Comparison of ENCODE assay signal across 10 mouse cellular contexts in the genomic region with DNA sequence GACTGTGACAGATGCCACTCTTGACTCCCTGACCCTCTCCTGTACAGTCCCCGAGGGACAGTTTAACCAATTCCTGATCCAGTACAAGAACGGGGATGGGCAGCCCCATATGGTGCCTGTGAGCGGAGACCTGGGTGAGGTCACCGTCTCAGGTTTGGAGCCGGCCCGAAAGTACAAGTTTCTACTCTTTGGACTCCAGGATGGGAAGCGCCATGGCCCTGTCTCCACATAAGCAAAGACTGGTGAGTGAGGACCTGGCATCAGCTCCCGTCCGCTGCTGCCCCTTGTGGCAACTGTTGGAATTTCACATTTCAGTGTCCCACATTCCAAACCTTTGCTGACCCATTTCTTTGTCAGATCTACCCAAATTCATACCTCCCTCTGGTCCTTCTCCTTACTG. TPM values are rescaled to one million over a fixed set of nuclear protein-coding genes. Genes with fewer than 3 reads are reported as not detected.
DNase-seq lines count a peak whose midpoint lies in the region; ATAC-seq lines count a peak whose summit lies in the region.
"Had no signal": no experiment of that assay in that cellular context is flagged by ENCODE, and none has a peak within 500 bp of the region (broad histone marks: within the 10 kb centered on the region; RNA-seq: fewer than 3 reads in every experiment).

No protein-coding gene starts in this region.

- ATAC-seq in intestine, embryonic 14.5 days (replicated peaks; ENCODE audit: low FRiP score, low TSS enrichment, low read depth), result no peak
- no peak for ATAC-seq in intestine, embryonic 16.5 days
- no peak for ATAC-seq in forebrain, embryonic 12.5 days (ENCODE audit: low FRiP score)

- no peaks in the 10 kb centered on the region for H3K36me3 ChIP-seq in intestine, embryonic 14.5 days (ENCODE audit: control insufficient read depth, insufficient read depth, low read length)
- no peaks in the 10 kb centered on the region for H3K36me3 ChIP-seq in intestine, embryonic 16.5 days (ENCODE audit: control insufficient read depth, insufficient read depth, low read length)
- H3K36me3 ChIP-seq in forebrain, embryonic 12.5 days (replicated peaks), result no peaks in the 10 kb centered on the region
- H3K36me3 ChIP-seq: embryonic facial prominence, embryonic 12.5 days; neural tube, embryonic 12.5 days had no signal

- no peak overlapping the region for H3K27ac ChIP-seq in intestine, embryonic 14.5 days (ENCODE audit: low read depth)
- H3K27ac ChIP-seq in intestine, embryonic 16.5 days (ENCODE audit: low read length), result no peak overlapping the region
- no peak overlapping the region for H3K27ac ChIP-seq in forebrain, embryonic 12.5 days
- H3K27ac ChIP-seq: embryonic facial prominence, embryonic 12.5 days; neural tube, embryonic 12.5 days had no signal

- H3K9me3 ChIP-seq in intestine, embryonic 14.5 days (ENCODE audit: control insufficient read depth, low read length), result no peaks in the 10 kb centered on the region
- H3K9me3 ChIP-seq in intestine, embryonic 16.5 days (ENCODE audit: control insufficient read depth, low read length), result no peaks in the 10 kb centered on the region
- H3K9me3 ChIP-seq in forebrain, embryonic 12.5 days, result peaks cover 3% of the 10 kb centered on the region; the same call in 1 of the 2 replicates
- H3K9me3 ChIP-seq: embryonic facial prominence, embryonic 12.5 days; neural tube, embryonic 12.5 days had no signal

- no peak overlapping the region for H3K4me3 ChIP-seq in intestine, embryonic 14.5 days (ENCODE audit: low read depth, low read length)
- H3K4me3 ChIP-seq in intestine, embryonic 16.5 days (ENCODE audit: low read length), result no peak overlapping the region
- H3K4me3 ChIP-seq in forebrain, embryonic 12.5 days (replicated peaks), result no peak overlapping the region
- H3K4me3 ChIP-seq: embryonic facial prominence, embryonic 12.5 days; neural tube, embryonic 12.5 days had no signal

- H3K9ac ChIP-seq in intestine, embryonic 14.5 days (ENCODE audit: low read length), result no peak overlapping the region
- H3K9ac ChIP-seq in intestine, embryonic 16.5 days (ENCODE audit: low read depth, low read length), result no peak overlapping the region
- no peak overlapping the region for H3K9ac ChIP-seq in forebrain, embryonic 12.5 days
- H3K9ac ChIP-seq: embryonic facial prominence, embryonic 12.5 days; neural tube, embryonic 12.5 days had no signal

- no peaks in the 10 kb centered on the region for H3K4me1 ChIP-seq in intestine, embryonic 14.5 days (replicated peaks; ENCODE audit: control insufficient read depth, insufficient read depth, low read length)
- H3K4me1 ChIP-seq in intestine, embryonic 16.5 days (ENCODE audit: control insufficient read depth, insufficient read depth, low read length), result no peaks in the 10 kb centered on the region
- H3K4me1 ChIP-seq in forebrain, embryonic 12.5 days, result no peaks in the 10 kb centered on the region
- H3K4me1 ChIP-seq: embryonic facial prominence, embryonic 12.5 days; neural tube, embryonic 12.5 days had no signal

- H3K4me2 ChIP-seq in intestine, embryonic 14.5 days (ENCODE audit: low read length), result no peak overlapping the region
- no peak overlapping the region for H3K4me2 ChIP-seq in intestine, embryonic 16.5 days (ENCODE audit: low read depth, low read length)
- no peak overlapping the region for H3K4me2 ChIP-seq in forebrain, embryonic 12.5 days
- H3K4me2 ChIP-seq: embryonic facial prominence, embryonic 12.5 days; neural tube, embryonic 12.5 days had no signal

- H3K27me3 ChIP-seq in intestine, embryonic 14.5 days (replicated peaks; ENCODE audit: control insufficient read depth, insufficient read depth, low read length), result no peaks in the 10 kb centered on the region
- H3K27me3 ChIP-seq in intestine, embryonic 16.5 days (replicated peaks; ENCODE audit: control insufficient read depth, insufficient read depth, low read length), result no peaks in the 10 kb centered on the region
- H3K27me3 ChIP-seq in forebrain, embryonic 12.5 days, result no peaks in the 10 kb centered on the region
- H3K27me3 ChIP-seq: embryonic facial prominence, embryonic 12.5 days; neural tube, embryonic 12.5 days had no signal

- DNase-seq in intestine, embryonic 14.5 days (ENCODE audit: low spot score), result peak; percentile 55
- DNase-seq in 3T3-L1 (ENCODE audit: low read depth, low spot score) (peak; percentile 48), NIH3T3 (ENCODE audit: low read depth) (peak; percentile 59)
- peak; percentile 78 to 83 for DNase-seq in cerebellum, postnatal 10 days
- peak; percentile 49 for DNase-seq in induced T-regulatory cell, adult 2 months (ENCODE audit: low read depth)
- DNase-seq in mesoderm, embryonic 11.5 days (ENCODE audit: low read depth, low spot score), result peak; percentile 19

- WGBS in intestine, embryonic 14.5 days, result 65% methylated on average over 9 of the region's 9 CpGs
- 65% methylated on average over 9 of the region's 9 CpGs for WGBS in intestine, embryonic 16.5 days
- 65% methylated on average over 9 of the region's 9 CpGs for WGBS in forebrain, embryonic 12.5 days

RNA-seq across cellular contexts. Expression of a gene that starts 8.7 kb away (rescaled TPM):
- polyA plus RNA-seq in intestine, embryonic 14.5 days (2014; fragmentation: Nextera tagmentation; extraction: Ambion mirVana), result not detected in 2 replicates
- 0.06 and 15.4 TPM in 2 replicates for polyA plus RNA-seq in intestine, embryonic 16.5 days (2015; fragmentation: Nextera tagmentation; extraction: Ambion mirVana)
- polyA plus RNA-seq in forebrain, embryonic 12.5 days (2016; fragmentation: Nextera tagmentation; extraction: Ambion mirVana), result not detected in 2 replicates
- polyA plus RNA-seq: embryonic facial prominence, embryonic 12.5 days; neural tube, embryonic 12.5 days had no signal

RNA-seq across cellular contexts. Expression of a gene that starts 41.1 kb away (rescaled TPM):
- 22.0 and 25.8 TPM in 2 replicates for polyA plus RNA-seq in intestine, embryonic 14.5 days (2014; fragmentation: Nextera tagmentation; extraction: Ambion mirVana)
- 24.0 and 26.5 TPM in 2 replicates for polyA plus RNA-seq in intestine, embryonic 16.5 days (2015; fragmentation: Nextera tagmentation; extraction: Ambion mirVana)
- 28.6 and 32.7 TPM in 2 replicates for polyA plus RNA-seq in forebrain, embryonic 12.5 days (2016; fragmentation: Nextera tagmentation; extraction: Ambion mirVana)

RNA-seq across cellular contexts. Expression of a gene that starts 41.2 kb away (rescaled TPM):
- 58.2 and 63.4 TPM in 2 replicates for polyA plus RNA-seq in intestine, embryonic 14.5 days (2014; fragmentation: Nextera tagmentation; extraction: Ambion mirVana)
- 53.6 and 59.0 TPM in 2 replicates for polyA plus RNA-seq in intestine, embryonic 16.5 days (2015; fragmentation: Nextera tagmentation; extraction: Ambion mirVana)
- polyA plus RNA-seq in forebrain, embryonic 12.5 days (2016; fragmentation: Nextera tagmentation; extraction: Ambion mirVana), result 72.9 and 77.6 TPM in 2 replicates

RNA-seq across cellular contexts. Expression of a gene that starts 52.0 kb away (rescaled TPM):
- 0.23 and 0.28 TPM in 2 replicates for polyA plus RNA-seq in intestine, embryonic 14.5 days (2014; fragmentation: Nextera tagmentation; extraction: Ambion mirVana)
- 0.83 and 0.92 TPM in 2 replicates for polyA plus RNA-seq in intestine, embryonic 16.5 days (2015; fragmentation: Nextera tagmentation; extraction: Ambion mirVana)
- polyA plus RNA-seq in forebrain, embryonic 12.5 days (2016; fragmentation: Nextera tagmentation; extraction: Ambion mirVana), result not detected in 2 replicates
- polyA plus RNA-seq: embryonic facial prominence, embryonic 12.5 days; neural tube, embryonic 12.5 days had no signal

RNA-seq across cellular contexts. Expression of a gene that starts 54.4 kb away (rescaled TPM):
- 42.0 and 45.9 TPM in 2 replicates for polyA plus RNA-seq in intestine, embryonic 14.5 days (2014; fragmentation: Nextera tagmentation; extraction: Ambion mirVana)
- 39.2 and 44.9 TPM in 2 replicates for polyA plus RNA-seq in intestine, embryonic 16.5 days (2015; fragmentation: Nextera tagmentation; extraction: Ambion mirVana)
- 61.8 and 64.8 TPM in 2 replicates for polyA plus RNA-seq in forebrain, embryonic 12.5 days (2016; fragmentation: Nextera tagmentation; extraction: Ambion mirVana)

Comparison
In these comparisons a context has a peak if more than half of its experiments do, and no peak if none do; other contexts are left out.
1. DNase-seq: peak in every context shown above with its lines; median percentile 80 in cerebellum, postnatal 10 days; 59 in NIH3T3; 55 in intestine, embryonic 14.5 days; 49 in induced T-regulatory cell, adult 2 months; 48 in 3T3-L1; 19 in mesoderm, embryonic 11.5 days.